Mouse (Mus musculus) thymus, adult 2 months (tissue): ENCODE data around the gene Il5ra. TPM values are rescaled to one million over a fixed set of nuclear protein-coding genes. Genes with fewer than 3 reads are reported as not detected.

Experiments
- DNase-seq: peaks from one replicate; pipeline ENCODE4 v3.0.0; 2021
- H3K27ac ChIP-seq: fragments of 200-500 bp; 2 replicates; pipeline ENCODE4 v1.5.1; 2012; ENCODE audit warnings: low read length, control low read depth; ENCODE audit not compliant: control insufficient read depth, insufficient read depth
- H3K27me3 ChIP-seq: fragments of 200-500 bp; 2 replicates; pipeline ENCODE4 v1.6.1; 2012; ENCODE audit warnings: mild to moderate bottlenecking, low read length, moderate library complexity, mixed read lengths; ENCODE audit not compliant: control insufficient read depth, insufficient read depth
- H3K36me3 ChIP-seq: fragments of 200-500 bp; 2 replicates; pipeline ENCODE4 v1.6.1; 2012; ENCODE audit warnings: mild to moderate bottlenecking, low read length, moderate library complexity; ENCODE audit not compliant: control insufficient read depth, insufficient read depth
- H3K4me1 ChIP-seq: fragments of 200-500 bp; replicated peaks from 2 replicates; pipeline ENCODE4 v1.6.1; 2012; ENCODE audit warnings: low read length; ENCODE audit not compliant: control insufficient read depth, insufficient read depth
- H3K4me3 ChIP-seq: fragments of 200-500 bp; 2 replicates; pipeline ENCODE4 v1.5.1; 2012; ENCODE audit warnings: mild to moderate bottlenecking, low read length, control low read depth, moderate library complexity; ENCODE audit not compliant: control insufficient read depth, insufficient read depth
- CTCF ChIP-seq: fragments of 200-500 bp; IDR thresholded peaks from 2 replicates; pipeline ENCODE4 v1.5.1; 2012; ENCODE audit warnings: mild to moderate bottlenecking, control low read depth, low read length, moderate library complexity, borderline replicate concordance; ENCODE audit not compliant: control insufficient read depth, poor library complexity, insufficient read depth; ENCODE audit errors: extremely low read depth
- POLR2A ChIP-seq: fragments of 200-500 bp; IDR thresholded peaks from 2 replicates; pipeline ENCODE4 v1.6.1; 2012; ENCODE audit warnings: mild to moderate bottlenecking, low read length, control low read depth, moderate library complexity; ENCODE audit not compliant: control insufficient read depth, poor library complexity, insufficient read depth; ENCODE audit errors: extremely low read depth
- WGBS: fragments of 180-500 bp; shearing (Covaris S2); methylation state at CpG from one replicate; pipeline ENCODE4 v1.1.7; 2018; 5-methylcytosine and 5-hydroxymethylcytosine counted together
- polyA plus RNA-seq: library from polyadenylated mRNA; depleted of rRNA; stranded (reverse); fragments of >200 nt; gene quantifications from 2 replicates; pipeline ENCODE4 v1.2.3, GENCODE M21; 2012

The Il5ra gene
- polyA plus RNA-seq, 1 experiment = 0.19 TPM

GRCm38 (mm10) chr6:106758299-106758698 lies 9.5 kb upstream of the Il5ra start:
- Histone ChIP-seq H3K4me3 (no peak overlapping the region), H3K36me3 (no peaks in the 10 kb centered on the region), H3K4me1 (no peaks in the 10 kb centered on the region), H3K27ac (no peak overlapping the region), H3K27me3 (no peaks in the 10 kb centered on the region)
- DNase-seq = no peak
- no peak for TF ChIP-seq POLR2A
- no peak for TF ChIP-seq CTCF
- WGBS = 49% methylated on average over 3 of the region's 3 CpGs

GRCm38 (mm10) chr6:106750291-106750690 lies 1.5 kb upstream of the Il5ra start:
- 59% methylated on average over 7 of the region's 7 CpGs for WGBS
- no peak for DNase-seq
- Histone ChIP-seq H3K27me3 (no peaks in the 10 kb centered on the region), H3K27ac (no peak overlapping the region), H3K36me3 (no peaks in the 10 kb centered on the region), H3K4me3 (no peak overlapping the region), H3K4me1 (0 out of 2 replicates have a peak, but pooled peaks cover 4% of the 10 kb centered on the region)
- TF ChIP-seq POLR2A = no peak
- TF ChIP-seq CTCF = no peak

GRCm38 (mm10) chr6:106747804-106748203 lies 1.0 kb downstream of the Il5ra start:
- Histone ChIP-seq H3K36me3 (no peaks in the 10 kb centered on the region), H3K4me1 (0 out of 2 replicates have a peak, but pooled peaks cover 4% of the 10 kb centered on the region), H3K27ac (no peak overlapping the region), H3K27me3 (no peaks in the 10 kb centered on the region), H3K4me3 (no peak overlapping the region)
- WGBS = 93% methylated on average over 3 of the region's 3 CpGs
- no peak for TF ChIP-seq POLR2A
- no peak for DNase-seq

GRCm38 (mm10) chr6:106747251-106747650 lies 1.6 kb downstream of the Il5ra start:
- WGBS = 95% methylated on average over 5 of the region's 5 CpGs
- Histone ChIP-seq H3K4me3 (no peak overlapping the region), H3K4me1 (0 out of 2 replicates have a peak, but pooled peaks cover 4% of the 10 kb centered on the region), H3K36me3 (no peaks in the 10 kb centered on the region), H3K27me3 (no peaks in the 10 kb centered on the region), H3K27ac (no peak overlapping the region)
- TF ChIP-seq CTCF (no peak), POLR2A (no peak)
- no peak for DNase-seq

GRCm38 (mm10) chr6:106745673-106746394 lies 3.0 kb downstream of the Il5ra start:
- TF ChIP-seq CTCF (no peak), POLR2A (no peak)
- Histone ChIP-seq H3K36me3 (no peaks in the 10 kb centered on the region), H3K27ac (no peak overlapping the region), H3K4me3 (no peak overlapping the region), H3K27me3 (no peaks in the 10 kb centered on the region), H3K4me1 (0 out of 2 replicates have a peak, but pooled peaks cover 4% of the 10 kb centered on the region)
- WGBS = 82% methylated on average over 7 of the region's 7 CpGs
- no peak for DNase-seq

- no peak overlapping the region for H3K27ac ChIP-seq
- H3K27me3 ChIP-seq = no peaks in the 10 kb centered on the region
- no peaks in the 10 kb centered on the region for H3K36me3 ChIP-seq
- no peak overlapping the region for H3K4me3 ChIP-seq
- no peaks in the 10 kb centered on the region for H3K4me1 ChIP-seq
- DNase-seq = no peak
- no peak for TF ChIP-seq CTCF
- TF ChIP-seq POLR2A = no peak
- WGBS = 52% methylated on average over 7 of the region's 7 CpGs
Measured at GRCm38 (mm10) chr6:106743556-106744233, 5.1 kb downstream of the Il5ra start.
